Mouse (Mus musculus) liver, embryonic 14.5 days (tissue): ENCODE data around the gene Col4a1. TPM values are rescaled to one million over a fixed set of nuclear protein-coding genes. Genes with fewer than 3 reads are reported as not detected.

Experiments
- ATAC-seq: fragments of 200-750 bp; cut with Nextera tagmentation; 2 replicates; pipeline ENCODE4 v1.8.0; 2017; ENCODE audit warnings: moderate number of reproducible peaks, mild to moderate bottlenecking, moderate library complexity; ENCODE audit not compliant: insufficient read depth
- DNase-seq, 3 experiments: peaks; one replicate each; pipeline ENCODE4 v3.0.0-alpha.2; 2012 to 2013; ENCODE audit warnings: low read depth in 3 of 3, low spot score in 3 of 3
- H3K27ac ChIP-seq: fragments of 300-500 bp; sonication (generic); 2 replicates; pipeline ENCODE4 v1.5.1; 2014; ENCODE audit warnings: moderate library complexity, mild to moderate bottlenecking, control low read depth, inconsistent platforms
- H3K27me3 ChIP-seq: fragments of 300-500 bp; sonication (generic); 2 replicates; pipeline ENCODE4 v1.6.1; 2014; ENCODE audit warnings: mild to moderate bottlenecking, low read length, moderate library complexity; ENCODE audit not compliant: control insufficient read depth, insufficient read depth
- H3K36me3 ChIP-seq: fragments of 300-500 bp; sonication (generic); replicated peaks from 2 replicates; pipeline ENCODE4 v1.6.1; 2014; ENCODE audit warnings: low read depth; ENCODE audit not compliant: control insufficient read depth, insufficient read depth
- H3K4me1 ChIP-seq, 2 experiments: fragments of 200-500 bp in 1 of 2; fragments of 300-500 bp in 1 of 2; sonication (generic) in 1 of 2; replicated peaks; 2 replicates each; pipeline ENCODE4 v1.6.1; 2012 to 2014; ENCODE audit warnings: antibody characterized with exemption in 1 of 2, inconsistent platforms in 1 of 2, low read length in 1 of 2; ENCODE audit not compliant: control insufficient read depth in 2 of 2, insufficient read depth in 2 of 2
- H3K4me2 ChIP-seq: fragments of 300-500 bp; sonication (generic); 2 replicates; pipeline ENCODE4 v1.6.1; 2014; ENCODE audit warnings: low read depth, mild to moderate bottlenecking, control low read depth, moderate library complexity
- H3K4me3 ChIP-seq, 2 experiments: fragments of 200-500 bp in 1 of 2; fragments of 300-500 bp in 1 of 2; sonication (generic) in 1 of 2; 2 replicates each; pipeline ENCODE4 v1.5.1; 2012 to 2014; ENCODE audit warnings: low read depth in 2 of 2, low read length in 2 of 2, mild to moderate bottlenecking in 2 of 2, control low read depth in 1 of 2, inconsistent platforms in 1 of 2, moderate library complexity in 1 of 2; ENCODE audit not compliant: insufficient read depth in 1 of 2
- H3K9ac ChIP-seq: fragments of 300-500 bp; sonication (generic); replicated peaks from 2 replicates; pipeline ENCODE4 v1.6.1; 2014; ENCODE audit warnings: mild to moderate bottlenecking, control low read depth, moderate library complexity
- H3K9me3 ChIP-seq: fragments of 300-500 bp; sonication (generic); 2 replicates; pipeline ENCODE4 v1.6.1; 2016; ENCODE audit warnings: low read length, mixed read lengths; ENCODE audit not compliant: control insufficient read depth
- CTCF ChIP-seq: IDR thresholded peaks from 2 replicates; pipeline ENCODE4 v1.5.1; 2016; ENCODE audit warnings: antibody characterized with exemption, low read depth, control low read depth
- EP300 ChIP-seq: IDR thresholded peaks from 2 replicates; pipeline ENCODE4 v1.6.1; 2016; ENCODE audit warnings: antibody characterized with exemption, low read depth
- WGBS: fragments of 180-500 bp; shearing (Covaris S2); extraction: QIAGEN DNeasy Blood & Tissue Kit; methylation state at CpG from one replicate; pipeline ENCODE4 v1.1.7; 2014; ENCODE audit not compliant: insufficient replicate concordance; 5-methylcytosine and 5-hydroxymethylcytosine counted together
- polyA plus RNA-seq, 2 experiments: library from polyadenylated mRNA; depleted of rRNA in 1 of 2; stranded (reverse) in 1 of 2; unstranded in 1 of 2; fragments of >200 nt; fragmentation: Nextera tagmentation in 1 of 2; extraction: Ambion mirVana in 1 of 2; gene quantifications; 2 replicates each; pipeline versions ENCODE4 v1.2.1 to v1.2.3; 2012 to 2014

Gene Col4a1
- polyA plus RNA-seq, 2 experiments = 13.5 to 16.3 TPM

DNA sequence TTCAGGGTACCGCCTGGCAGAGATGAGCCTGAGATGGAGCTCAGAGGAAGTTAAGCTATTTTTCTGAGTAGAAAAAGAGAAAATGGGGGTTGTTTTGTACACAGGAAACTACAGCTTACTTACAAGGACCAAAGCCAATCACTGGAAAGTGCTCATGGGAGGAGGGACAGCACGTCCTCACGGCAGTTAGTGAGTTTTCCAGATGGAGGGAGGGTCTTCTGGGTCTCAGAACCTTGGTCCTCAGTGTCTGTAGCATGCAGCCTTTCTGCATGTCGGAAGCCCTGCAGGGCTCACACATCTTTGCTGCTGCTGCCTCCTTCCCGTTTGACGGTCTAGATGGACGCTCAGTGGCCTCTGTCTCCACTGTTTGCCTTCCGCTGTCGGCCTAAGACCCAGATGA lies 25.9 kb upstream of the Col4a1 start:
- Histone ChIP-seq H3K27ac (no peak overlapping the region), H3K36me3 (no peaks in the 10 kb centered on the region), H3K9me3 (no peaks in the 10 kb centered on the region), H3K4me1 (peaks cover 0 to 5% of the 10 kb centered on the region in 2 experiments; a peak in 2 of 4 replicates), H3K4me2 (no peak overlapping the region), H3K27me3 (no peaks in the 10 kb centered on the region), H3K9ac (no peak overlapping the region), H3K4me3 (no peak overlapping the region)
- 66% methylated on average over 9 of the region's 9 CpGs for WGBS
- DNase-seq = no peak
- TF ChIP-seq EP300 = no peak
- no peak for TF ChIP-seq CTCF
- ATAC-seq = no peak

GRCm38 (mm10) chr8:11337642-11338041 lies 25.0 kb upstream of the Col4a1 start:
- Histone ChIP-seq H3K27ac (no peak overlapping the region), H3K4me1 (peaks cover 0 to 5% of the 10 kb centered on the region in 2 experiments; a peak in 2 of 4 replicates), H3K27me3 (no peaks in the 10 kb centered on the region), H3K4me2 (no peak overlapping the region), H3K36me3 (no peaks in the 10 kb centered on the region), H3K9ac (no peak overlapping the region), H3K4me3 (no peak overlapping the region), H3K9me3 (no peaks in the 10 kb centered on the region)
- WGBS = 56% methylated on average over 10 of the region's 10 CpGs
- TF ChIP-seq CTCF (no peak), EP300 (no peak)
- no peak for ATAC-seq
- DNase-seq = no peak

DNA sequence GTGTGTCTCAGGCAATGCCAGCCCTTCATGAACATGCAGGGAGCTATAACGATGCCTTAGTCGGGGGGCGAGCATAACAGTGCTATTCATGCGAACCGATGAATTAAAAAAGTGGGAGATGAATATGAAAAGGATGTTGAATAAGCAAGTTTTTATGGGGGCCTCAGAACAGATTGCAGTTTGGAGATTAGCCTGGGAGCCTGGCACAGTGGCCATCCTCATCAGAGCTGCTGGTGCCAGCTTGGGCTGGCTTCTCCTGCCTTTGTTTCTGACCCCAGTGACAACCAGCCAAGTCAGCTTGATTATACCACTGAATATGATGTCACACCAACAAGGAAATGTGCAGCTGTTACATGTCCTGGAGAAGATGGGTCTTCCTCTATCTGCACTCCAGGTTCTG lies 23.7 kb upstream of the Col4a1 start:
- Histone ChIP-seq H3K4me1 (peaks cover 0 to 5% of the 10 kb centered on the region in 2 experiments; a peak in 2 of 4 replicates), H3K9ac (no peak overlapping the region), H3K4me2 (no peak overlapping the region), H3K27me3 (no peaks in the 10 kb centered on the region), H3K9me3 (no peaks in the 10 kb centered on the region), H3K36me3 (no peaks in the 10 kb centered on the region), H3K4me3 (no peak overlapping the region), H3K27ac (no peak overlapping the region)
- 70% methylated on average over 5 of the region's 5 CpGs for WGBS
- TF ChIP-seq EP300 (no peak), CTCF (no peak)
- DNase-seq (no peak), ATAC-seq (no peak)

- Histone ChIP-seq H3K9ac (no peak overlapping the region), H3K9me3 (no peaks in the 10 kb centered on the region), H3K27me3 (no peaks in the 10 kb centered on the region), H3K4me3 (no peak overlapping the region), H3K4me1 (no peaks in the 10 kb centered on the region), H3K27ac (no peak overlapping the region), H3K4me2 (no peak overlapping the region), H3K36me3 (no peaks in the 10 kb centered on the region)
- TF ChIP-seq EP300 = no peak
- TF ChIP-seq CTCF = no peak
- DNase-seq = no peak
- 46% methylated on average over 4 of the region's 4 CpGs for WGBS
- ATAC-seq = no peak
These were observed 22.6 kb upstream of the Col4a1 start for GRCm38 (mm10) chr8:11335238-11335637.

DNA sequence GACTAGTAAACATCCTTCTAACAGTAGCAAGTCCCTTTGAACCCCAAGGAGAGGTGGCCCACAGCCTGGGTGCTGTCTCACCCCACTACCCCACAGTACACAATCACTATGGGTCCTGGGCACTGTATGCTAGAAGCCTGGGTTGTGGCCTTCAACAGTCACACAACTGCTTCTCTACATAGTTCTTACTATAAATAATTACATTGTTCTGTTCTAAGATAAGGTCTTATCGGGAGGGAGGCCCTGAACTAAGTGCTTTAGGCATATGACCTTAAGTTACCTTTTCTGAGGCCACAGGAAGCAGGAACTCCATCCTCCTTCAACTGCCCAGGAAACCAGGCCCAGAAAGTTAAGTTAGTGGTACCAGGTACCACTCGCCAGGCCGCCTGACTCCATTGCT lies 21.9 kb upstream of the Col4a1 start:
- Histone ChIP-seq H3K4me2 (no peak overlapping the region), H3K27ac (no peak overlapping the region), H3K27me3 (no peaks in the 10 kb centered on the region), H3K4me3 (no peak overlapping the region), H3K4me1 (no peaks in the 10 kb centered on the region), H3K9me3 (no peaks in the 10 kb centered on the region), H3K36me3 (no peaks in the 10 kb centered on the region), H3K9ac (no peak overlapping the region)
- TF ChIP-seq EP300 = no peak
- no peak for TF ChIP-seq CTCF
- ATAC-seq (no peak), DNase-seq (no peak)
- WGBS = 39% methylated on average over 3 of the region's 3 CpGs
